Mouse (Mus musculus) embryonic facial prominence, embryonic 12.5 days (tissue): Measurements from ENCODE around the gene 1700023F06Rik. TPM values are rescaled to one million over a fixed set of nuclear protein-coding genes. Genes with fewer than 3 reads are reported as not detected.

Experiments used
- ATAC-seq: fragments of 200-750 bp; cut with Nextera tagmentation; 2 replicates; pipeline ENCODE4 v1.8.0; 2017; ENCODE audit not compliant: insufficient number of reproducible peaks, insufficient read depth, low FRiP score, low TSS enrichment
- H3K27ac ChIP-seq: fragments of 300-500 bp; sonication (generic); 2 replicates; pipeline ENCODE4 v1.5.1; 2016; ENCODE audit warnings: mild to moderate bottlenecking
- H3K27me3 ChIP-seq: fragments of 300-500 bp; sonication (generic); 2 replicates; pipeline ENCODE4 v1.6.1; 2016; ENCODE audit warnings: mild to moderate bottlenecking, moderate library complexity
- H3K36me3 ChIP-seq: fragments of 300-500 bp; sonication (generic); 2 replicates; pipeline ENCODE4 v1.6.1; 2016; ENCODE audit warnings: mild to moderate bottlenecking
- H3K4me1 ChIP-seq: fragments of 300-500 bp; sonication (generic); 2 replicates; pipeline ENCODE4 v1.6.1; 2016
- H3K4me2 ChIP-seq: fragments of 300-500 bp; sonication (generic); replicated peaks from 2 replicates; pipeline ENCODE4 v1.6.1; 2016; ENCODE audit warnings: mild to moderate bottlenecking, moderate library complexity
- H3K4me3 ChIP-seq: fragments of 300-500 bp; sonication (generic); 2 replicates; pipeline ENCODE4 v1.5.1; 2016; ENCODE audit warnings: mild to moderate bottlenecking
- H3K9ac ChIP-seq: fragments of 300-500 bp; sonication (generic); 2 replicates; pipeline ENCODE4 v1.6.1; 2016; ENCODE audit warnings: mild to moderate bottlenecking, moderate library complexity
- H3K9me3 ChIP-seq: fragments of 300-500 bp; sonication (generic); 2 replicates; pipeline ENCODE4 v1.6.1; 2016; ENCODE audit warnings: mild to moderate bottlenecking, moderate library complexity
- WGBS: fragments of 180-500 bp; shearing (Covaris S2); methylation state at CpG from one replicate; pipeline ENCODE4 v1.1.7; 2016; 5-methylcytosine and 5-hydroxymethylcytosine counted together
- polyA plus RNA-seq: library from polyadenylated mRNA; unstranded; fragments of >200 nt; fragmentation: Nextera tagmentation; extraction: Ambion mirVana; gene quantifications from 2 replicates; pipeline ENCODE4 v1.2.1, GENCODE M21; 2016

1700023F06Rik gene
- polyA plus RNA-seq, 1 experiment from 2014 or later, result 0.95 TPM

DNA sequence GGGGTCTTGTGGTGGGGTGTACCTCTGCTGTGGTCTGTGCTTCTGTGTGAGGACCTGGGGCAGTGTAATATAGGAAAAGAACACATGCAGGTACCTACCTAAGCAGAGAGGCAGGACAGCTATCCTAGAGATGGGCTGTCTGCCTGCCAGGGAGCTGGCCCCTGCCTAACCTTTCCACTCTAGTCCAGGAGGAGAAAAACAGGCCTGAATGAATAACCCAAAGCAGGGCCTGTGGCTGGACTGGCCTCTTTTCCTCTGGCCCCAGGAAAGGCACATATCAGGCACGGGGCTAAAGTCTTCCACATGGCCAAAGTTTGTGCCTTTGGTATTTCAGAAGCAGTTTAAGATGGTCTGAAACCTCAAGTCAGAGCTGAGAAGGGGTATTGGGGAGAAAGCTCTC is 27.9 kb downstream of the 1700023F06Rik start:
- 54% methylated on average over 1 of the region's 1 CpGs for WGBS
- Histone ChIP-seq H3K36me3 (no peaks in the 10 kb centered on the region), H3K4me3 (no peak overlapping the region), H3K27me3 (peaks cover 6% of the 10 kb centered on the region; the same call in 1 of the 2 replicates), H3K9ac (no peak overlapping the region), H3K4me1 (no peaks in the 10 kb centered on the region), H3K9me3 (no peaks in the 10 kb centered on the region), H3K4me2 (no peak overlapping the region), H3K27ac (no peak overlapping the region)
- no peak for ATAC-seq

- Histone ChIP-seq H3K27ac (no peak overlapping the region), H3K9me3 (no peaks in the 10 kb centered on the region), H3K36me3 (no peaks in the 10 kb centered on the region), H3K4me2 (no peak overlapping the region), H3K9ac (no peak overlapping the region), H3K4me1 (peaks cover 3% of the 10 kb centered on the region; the same call in 1 of the 2 replicates), H3K27me3 (peaks cover 9% of the 10 kb centered on the region; the same call in 1 of the 2 replicates), H3K4me3 (no peak overlapping the region)
- 87% methylated on average over 8 of the region's 8 CpGs for WGBS
- no peak for ATAC-seq
These were observed 29.6 kb downstream of the 1700023F06Rik start for GRCm38 (mm10) chr11:103178748-103179147.

- 84% methylated on average over 15 of the region's 15 CpGs for WGBS
- no peaks in the 10 kb centered on the region for H3K36me3 ChIP-seq
- H3K4me2 ChIP-seq, result no peak overlapping the region
- H3K9ac ChIP-seq, result no peak overlapping the region
- H3K9me3 ChIP-seq, result no peaks in the 10 kb centered on the region
- H3K27me3 ChIP-seq, result peaks cover 17% of the 10 kb centered on the region
- H3K4me3 ChIP-seq, result no peak overlapping the region
- H3K27ac ChIP-seq, result no peak overlapping the region
- no peak for ATAC-seq
- peaks cover 3% of the 10 kb centered on the region; the same call in 1 of the 2 replicates for H3K4me1 ChIP-seq
These were observed 30.4 kb downstream of the 1700023F06Rik start for GRCm38 (mm10) chr11:103177815-103178485.

DNA sequence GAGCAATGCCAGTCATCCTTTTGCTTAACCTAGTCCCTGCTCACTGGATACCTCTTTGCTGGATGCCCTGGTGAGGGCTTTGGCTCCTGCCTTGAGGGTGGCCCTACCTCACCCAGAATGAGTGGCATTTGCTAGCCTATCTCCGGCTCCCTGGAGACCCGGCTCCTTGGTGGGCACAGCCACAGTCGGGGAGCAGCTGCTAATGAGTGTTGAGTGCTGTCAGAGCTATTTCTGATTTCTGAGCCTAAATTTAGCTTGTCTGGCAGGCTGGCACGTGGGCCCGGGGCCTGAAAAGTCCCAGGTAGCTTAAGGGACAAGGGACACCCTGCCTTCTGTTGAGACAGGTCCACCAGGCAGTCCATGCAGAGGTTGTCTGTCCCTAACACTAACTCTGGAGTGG is 31.1 kb downstream of the 1700023F06Rik start:
- no peaks in the 10 kb centered on the region for H3K36me3 ChIP-seq
- H3K9me3 ChIP-seq, result no peaks in the 10 kb centered on the region
- H3K4me1 ChIP-seq, result peaks cover 3% of the 10 kb centered on the region; the same call in 1 of the 2 replicates
- 83% methylated on average over 5 of the region's 5 CpGs for WGBS
- ATAC-seq, result no peak
- no peak overlapping the region for H3K4me3 ChIP-seq
- H3K4me2 ChIP-seq, result no peak overlapping the region
- H3K27me3 ChIP-seq, result peaks cover 18% of the 10 kb centered on the region
- no peak overlapping the region for H3K27ac ChIP-seq
- H3K9ac ChIP-seq, result no peak overlapping the region

DNA sequence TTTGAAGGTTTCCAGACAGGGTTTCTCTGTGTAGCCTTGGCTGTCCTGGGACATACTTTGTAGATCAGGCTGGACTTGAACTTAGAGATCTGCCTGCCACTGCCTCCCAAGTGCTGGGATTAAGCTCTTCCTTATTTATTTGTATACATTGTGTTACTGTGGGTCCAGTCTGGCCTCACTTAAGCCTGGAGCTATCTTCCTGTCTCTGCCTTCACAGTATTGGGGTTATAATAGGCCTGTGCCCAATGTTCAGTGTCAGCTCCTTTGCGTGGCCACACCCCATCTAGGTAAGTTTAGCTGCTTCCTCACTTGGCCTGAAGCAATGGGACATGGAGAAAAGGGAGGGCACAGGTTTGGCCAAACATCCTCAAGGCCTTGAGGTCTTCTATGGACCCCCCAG is 31.8 kb downstream of the 1700023F06Rik start:
- WGBS, result 96% methylated on average over 1 of the region's 1 CpGs
- Histone ChIP-seq H3K9me3 (no peaks in the 10 kb centered on the region), H3K27me3 (peaks cover 26% of the 10 kb centered on the region), H3K4me2 (no peak overlapping the region), H3K9ac (no peak overlapping the region), H3K27ac (no peak overlapping the region), H3K4me3 (no peak overlapping the region), H3K36me3 (no peaks in the 10 kb centered on the region), H3K4me1 (peaks cover 3% of the 10 kb centered on the region; the same call in 1 of the 2 replicates)
- ATAC-seq, result no peak

- no peak overlapping the region for H3K4me3 ChIP-seq
- 69% methylated on average over 14 of the region's 14 CpGs for WGBS
- no peak overlapping the region for H3K4me2 ChIP-seq
- H3K27me3 ChIP-seq, result peaks cover 32% of the 10 kb centered on the region
- no peak for ATAC-seq
- peaks cover 8% of the 10 kb centered on the region; the same call in 1 of the 2 replicates for H3K4me1 ChIP-seq
- no peaks in the 10 kb centered on the region for H3K9me3 ChIP-seq
- H3K36me3 ChIP-seq, result no peaks in the 10 kb centered on the region
- H3K27ac ChIP-seq, result no peak overlapping the region
- no peak overlapping the region for H3K9ac ChIP-seq
These were observed 32.5 kb downstream of the 1700023F06Rik start for GRCm38 (mm10) chr11:103175688-103176442.

DNA sequence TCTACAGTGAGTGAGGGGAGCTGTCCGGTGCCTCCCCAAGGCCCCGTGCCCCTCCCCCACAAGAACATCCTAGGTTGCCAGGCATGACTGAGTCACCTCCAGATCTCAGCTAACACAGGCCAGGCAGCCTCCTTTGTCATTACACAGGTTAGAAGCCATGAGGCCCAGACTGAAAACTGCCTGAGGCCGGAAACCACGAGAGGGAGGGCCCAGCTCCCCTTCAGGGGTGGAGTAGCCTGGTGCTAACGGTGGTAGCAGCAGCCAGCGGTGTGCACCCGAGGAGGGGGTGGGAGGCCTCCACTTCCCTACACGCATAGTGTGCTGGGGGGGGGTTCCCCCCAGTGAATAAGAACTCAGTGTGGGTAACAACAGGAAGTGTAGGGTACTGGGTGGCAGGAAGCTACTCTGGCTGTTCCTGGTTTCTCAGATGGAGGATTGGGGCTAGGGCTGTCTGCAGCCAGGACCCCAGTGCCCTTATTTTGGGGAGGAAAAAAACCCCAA is 33.4 kb downstream of the 1700023F06Rik start:
- no peaks in the 10 kb centered on the region for H3K36me3 ChIP-seq
- H3K9ac ChIP-seq, result no peak overlapping the region
- WGBS, result 45% methylated on average over 8 of the region's 8 CpGs
- no peak for ATAC-seq
- no peak overlapping the region for H3K27ac ChIP-seq
- H3K27me3 ChIP-seq, result peaks cover 41% of the 10 kb centered on the region
- H3K4me2 ChIP-seq, result no peak overlapping the region
- H3K4me3 ChIP-seq, result no peak overlapping the region
- H3K4me1 ChIP-seq, result peaks cover 8% of the 10 kb centered on the region; the same call in 1 of the 2 replicates
- no peaks in the 10 kb centered on the region for H3K9me3 ChIP-seq

GRCm38 (mm10) chr11:103174411-103174832 is 33.9 kb downstream of the 1700023F06Rik start:
- no peak overlapping the region for H3K4me3 ChIP-seq
- no peaks in the 10 kb centered on the region for H3K36me3 ChIP-seq
- no peak for ATAC-seq
- H3K27ac ChIP-seq, result no peak overlapping the region
- H3K4me1 ChIP-seq, result peaks cover 8% of the 10 kb centered on the region; the same call in 1 of the 2 replicates
- H3K9me3 ChIP-seq, result no peaks in the 10 kb centered on the region
- H3K27me3 ChIP-seq, result peaks cover 46% of the 10 kb centered on the region
- no peak overlapping the region for H3K4me2 ChIP-seq
- no peak overlapping the region for H3K9ac ChIP-seq
- 68% methylated on average over 5 of the region's 5 CpGs for WGBS

DNA sequence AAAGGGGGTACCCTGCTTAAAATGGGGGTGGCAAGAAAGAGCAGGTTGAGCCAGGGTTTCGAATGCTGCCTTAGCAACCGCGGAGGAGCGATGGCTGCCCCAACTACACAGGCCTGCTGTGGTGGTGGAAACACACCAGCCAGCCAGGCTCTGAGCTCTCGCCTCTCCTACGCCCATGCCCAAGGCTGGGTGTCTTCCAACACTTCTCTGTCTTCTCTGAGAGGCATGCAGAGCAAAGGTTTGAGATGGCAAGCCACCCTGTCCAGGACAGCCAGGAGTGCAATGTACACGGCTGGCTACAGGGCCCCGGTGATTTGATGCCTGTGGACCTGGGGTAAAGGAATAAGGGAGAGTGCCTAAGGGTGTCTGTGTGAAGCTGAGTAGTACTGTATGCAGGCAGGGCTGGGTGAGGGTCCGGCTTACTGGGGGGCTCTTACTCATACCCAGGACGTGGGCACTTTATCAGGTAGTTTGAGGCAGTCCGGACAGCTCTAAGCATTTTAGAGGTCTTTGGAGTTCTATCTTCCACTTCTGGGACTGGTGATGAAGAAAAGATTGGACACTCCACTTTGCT is 34.5 kb downstream of the 1700023F06Rik start:
- H3K9me3 ChIP-seq, result no peaks in the 10 kb centered on the region
- H3K9ac ChIP-seq, result no peak overlapping the region
- H3K4me1 ChIP-seq, result peaks cover 8% of the 10 kb centered on the region; the same call in 1 of the 2 replicates
- H3K27me3 ChIP-seq, result peaks cover 51% of the 10 kb centered on the region
- H3K36me3 ChIP-seq, result no peaks in the 10 kb centered on the region
- H3K4me2 ChIP-seq, result no peak overlapping the region
- no peak for ATAC-seq
- H3K4me3 ChIP-seq, result no peak overlapping the region
- no peak overlapping the region for H3K27ac ChIP-seq
- 93% methylated on average over 11 of the region's 11 CpGs for WGBS

DNA sequence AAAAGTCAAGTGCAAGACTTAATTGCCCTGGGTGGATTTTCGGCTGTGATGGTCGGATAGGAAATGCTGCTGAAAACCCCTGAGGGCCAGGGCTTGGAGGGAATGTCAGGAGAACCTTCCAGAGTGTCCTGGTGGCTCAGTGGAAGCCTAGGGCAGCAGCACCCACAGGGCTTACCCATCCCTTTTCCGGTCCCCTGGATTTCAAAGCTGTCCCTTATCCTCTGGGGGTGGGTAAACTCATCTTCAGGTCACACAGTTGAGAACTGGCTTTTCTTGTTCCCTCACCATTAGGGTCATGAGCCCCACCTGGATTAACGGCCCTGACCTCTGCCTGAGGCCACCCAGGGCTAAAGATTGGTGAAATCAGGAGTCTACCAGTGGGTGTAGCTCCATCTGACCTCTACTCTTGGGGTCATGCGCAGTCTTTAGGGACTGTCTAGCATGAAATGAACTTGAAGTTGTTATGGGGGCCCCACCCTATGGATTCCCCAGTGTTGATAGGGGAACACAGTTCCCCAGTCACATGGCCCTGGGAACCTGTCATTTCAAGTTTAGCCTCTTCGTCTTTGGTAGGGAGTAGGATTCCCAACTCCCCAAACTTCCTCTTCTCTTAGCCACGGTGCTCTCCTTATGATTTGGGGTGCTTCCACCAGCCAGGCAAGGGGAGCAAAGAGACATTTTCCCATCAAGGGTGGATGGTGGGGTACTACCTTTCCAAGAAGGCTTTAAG is 35.2 kb downstream of the 1700023F06Rik start:
- Histone ChIP-seq H3K4me2 (no peak overlapping the region), H3K9ac (no peak overlapping the region), H3K27ac (no peak overlapping the region), H3K4me3 (no peak overlapping the region), H3K36me3 (no peaks in the 10 kb centered on the region), H3K4me1 (peaks cover 8% of the 10 kb centered on the region; the same call in 1 of the 2 replicates), H3K27me3 (peaks cover 52% of the 10 kb centered on the region), H3K9me3 (no peaks in the 10 kb centered on the region)
- no peak for ATAC-seq
- WGBS, result 84% methylated on average over 7 of the region's 7 CpGs

GRCm38 (mm10) chr11:103172392-103173040 is 35.8 kb downstream of the 1700023F06Rik start:
- WGBS, result 55% methylated on average over 6 of the region's 6 CpGs
- Histone ChIP-seq H3K27ac (no peak overlapping the region), H3K27me3 (peaks cover 52% of the 10 kb centered on the region), H3K4me2 (no peak overlapping the region), H3K4me1 (peaks cover 8% of the 10 kb centered on the region; the same call in 1 of the 2 replicates), H3K9me3 (no peaks in the 10 kb centered on the region), H3K36me3 (no peaks in the 10 kb centered on the region), H3K9ac (no peak overlapping the region), H3K4me3 (no peak overlapping the region)
- no peak for ATAC-seq
